Mouse (Mus musculus): ENCODE data around the gene Xdh.

GRCm38 (mm10) chr17:73918944-73919381 is 31.0 kb downstream of the Xdh start:
- TF ChIP-seq POLR2A (IDR thresholded peaks at IDR 0.05; ENCODE audit: low read depth, low read length), result no peak
- TF ChIP-seq CTCF (IDR thresholded peaks at IDR 0.05; ENCODE audit: borderline replicate concordance, insufficient read depth, low read length), result no peak

Data from embryonic fibroblast, embryonic 13.5 days (primary cell).